ENCODE assay signal across 11 mouse cellular contexts in the genomic region with DNA sequence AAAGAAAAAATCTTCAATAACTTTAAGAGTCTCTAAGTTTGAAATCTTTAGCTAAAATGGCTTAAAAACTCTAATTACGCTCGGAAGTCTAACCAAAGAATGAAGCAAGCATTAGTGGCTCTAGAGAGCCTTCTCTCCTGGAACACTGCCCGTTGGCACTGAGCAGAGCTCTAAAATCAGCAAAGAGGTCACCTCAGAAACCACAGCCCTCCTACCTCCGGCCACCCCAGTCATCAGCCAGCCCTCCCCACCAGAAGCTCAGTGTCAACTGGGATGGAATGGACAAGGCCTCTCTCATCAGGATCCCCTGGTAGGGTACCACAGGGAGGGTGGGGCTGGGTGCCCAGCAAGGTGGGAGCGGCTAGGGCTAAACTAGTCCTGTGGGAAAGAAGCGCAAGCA.
DNase-seq lines count a peak whose midpoint lies in the region; ATAC-seq and TF ChIP-seq lines count a peak whose summit lies in the region.
"Had no signal": no experiment of that assay in that cellular context is flagged by ENCODE, and none has a peak within 500 bp of the region (broad histone marks: within the 10 kb centered on the region; RNA-seq: fewer than 3 reads in every experiment).

No protein-coding gene starts in this region.

- H3K36me3 ChIP-seq in lung, embryonic 14.5 days (ENCODE audit: insufficient read depth) = no peaks in the 10 kb centered on the region
- no peaks in the 10 kb centered on the region for H3K36me3 ChIP-seq in hindbrain, embryonic 12.5 days
- no peaks in the 10 kb centered on the region for H3K36me3 ChIP-seq in hindbrain, postnatal 0 days (ENCODE audit: insufficient read depth, low read length)
- H3K36me3 ChIP-seq: heart, embryonic 15.5 days; midbrain, embryonic 13.5 days had no signal

- no peak overlapping the region for H3K4me2 ChIP-seq in lung, embryonic 14.5 days
- H3K4me2 ChIP-seq in hindbrain, embryonic 12.5 days (replicated peaks) = no peak overlapping the region
- no peak overlapping the region for H3K4me2 ChIP-seq in hindbrain, postnatal 0 days (ENCODE audit: low read depth, low read length)
- H3K4me2 ChIP-seq: heart, embryonic 15.5 days; midbrain, embryonic 13.5 days had no signal

- WGBS in lung, embryonic 14.5 days = 82% methylated on average over 6 of the region's 6 CpGs
- WGBS in hindbrain, embryonic 12.5 days = 91% methylated on average over 6 of the region's 6 CpGs
- 68% methylated on average over 6 of the region's 6 CpGs for WGBS in hindbrain, postnatal 0 days

- 0 out of 2 replicates have a peak, but pooled peaks cover 1% of the 10 kb centered on the region for H3K4me1 ChIP-seq in lung, embryonic 14.5 days (ENCODE audit: insufficient read depth)
- peaks cover 15% of the 10 kb centered on the region for H3K4me1 ChIP-seq in hindbrain, embryonic 12.5 days
- peaks cover 13% of the 10 kb centered on the region; the same call in 1 of the 2 replicates for H3K4me1 ChIP-seq in hindbrain, postnatal 0 days (ENCODE audit: insufficient read depth, low read length)

- no peak overlapping the region for H3K27ac ChIP-seq in lung, embryonic 14.5 days (ENCODE audit: low read depth)
- H3K27ac ChIP-seq in hindbrain, embryonic 12.5 days = no peak overlapping the region
- H3K27ac ChIP-seq in hindbrain, postnatal 0 days = no peak overlapping the region
- H3K27ac ChIP-seq: heart, embryonic 15.5 days; midbrain, embryonic 13.5 days had no signal

- H3K9ac ChIP-seq in lung, embryonic 14.5 days = no peak overlapping the region
- no peak overlapping the region for H3K9ac ChIP-seq in hindbrain, embryonic 12.5 days
- no peak overlapping the region for H3K9ac ChIP-seq in hindbrain, postnatal 0 days (replicated peaks; ENCODE audit: low read length)
- H3K9ac ChIP-seq: heart, embryonic 15.5 days; midbrain, embryonic 13.5 days had no signal

- intact Hi-C loops in heart, postnatal 25 days (cut with DNase I) = no loop called here

- TF ChIP-seq CTCF in lung, embryonic 14.5 days (IDR thresholded peaks at IDR 0.05; ENCODE audit: low read depth) = no peak
- no peak for TF ChIP-seq CTCF in hindbrain, postnatal 0 days (IDR thresholded peaks at IDR 0.05; ENCODE audit: low read depth)

- DNase-seq in heart, adult 11 months = peak; percentile 92
- DNase-seq in heart, postnatal 25 days (ENCODE audit: low spot score) = no peak
- peak; percentile 63 for DNase-seq in adipocyte (ENCODE audit: low spot score)
- DNase-seq in cerebellum, postnatal 25 days = peak; percentile 82 to 90
- DNase-seq in lung, embryonic 14.5 days = peak; percentile 28
- DNase-seq in right cerebral cortex, postnatal 25 days = no peak
- DNase-seq in hindbrain, postnatal 0 days (ENCODE audit: low spot score) = no peak
- DNase-seq: retina, postnatal 1 day had no signal

- no peak overlapping the region for H3K4me3 ChIP-seq in lung, embryonic 14.5 days (ENCODE audit: low read depth, low read length)
- no peak overlapping the region for H3K4me3 ChIP-seq in hindbrain, embryonic 12.5 days
- H3K4me3 ChIP-seq in hindbrain, postnatal 0 days (ENCODE audit: low read length) = no peak overlapping the region
- H3K4me3 ChIP-seq: heart, embryonic 15.5 days; midbrain, embryonic 13.5 days had no signal

- ATAC-seq in lung, embryonic 14.5 days (ENCODE audit: insufficient read depth) = no peak
- no peak for ATAC-seq in hindbrain, embryonic 12.5 days (ENCODE audit: low FRiP score)
- no peak for ATAC-seq in hindbrain, postnatal 0 days
- ATAC-seq: midbrain, embryonic 13.5 days had no signal

- no peaks in the 10 kb centered on the region for H3K27me3 ChIP-seq in lung, embryonic 14.5 days (ENCODE audit: insufficient read depth, low read length)
- no peaks in the 10 kb centered on the region for H3K27me3 ChIP-seq in hindbrain, embryonic 12.5 days
- no peaks in the 10 kb centered on the region for H3K27me3 ChIP-seq in hindbrain, postnatal 0 days (ENCODE audit: insufficient read depth, low read length)
- H3K27me3 ChIP-seq: heart, embryonic 15.5 days; midbrain, embryonic 13.5 days had no signal

- H3K9me3 ChIP-seq in lung, embryonic 14.5 days (ENCODE audit: low read depth, low read length) = no peaks in the 10 kb centered on the region
- H3K9me3 ChIP-seq in hindbrain, embryonic 12.5 days (replicated peaks) = no peaks in the 10 kb centered on the region
- H3K9me3 ChIP-seq in hindbrain, postnatal 0 days (ENCODE audit: low read length) = no peaks in the 10 kb centered on the region
- H3K9me3 ChIP-seq: heart, embryonic 15.5 days; midbrain, embryonic 13.5 days had no signal

Comparison
In these comparisons a context has a peak if more than half of its experiments do, and no peak if none do; other contexts are left out.
1. DNase-seq: peak in heart, adult 11 months (single experiment), adipocyte (single experiment), cerebellum, postnatal 25 days (2 of 2) and lung, embryonic 14.5 days (single experiment); none in heart, postnatal 25 days (single experiment), right cerebral cortex, postnatal 25 days (single experiment) and hindbrain, postnatal 0 days (single experiment).